Comparison of ENCODE assay signal across 15 mouse cellular contexts in the genomic region with DNA sequence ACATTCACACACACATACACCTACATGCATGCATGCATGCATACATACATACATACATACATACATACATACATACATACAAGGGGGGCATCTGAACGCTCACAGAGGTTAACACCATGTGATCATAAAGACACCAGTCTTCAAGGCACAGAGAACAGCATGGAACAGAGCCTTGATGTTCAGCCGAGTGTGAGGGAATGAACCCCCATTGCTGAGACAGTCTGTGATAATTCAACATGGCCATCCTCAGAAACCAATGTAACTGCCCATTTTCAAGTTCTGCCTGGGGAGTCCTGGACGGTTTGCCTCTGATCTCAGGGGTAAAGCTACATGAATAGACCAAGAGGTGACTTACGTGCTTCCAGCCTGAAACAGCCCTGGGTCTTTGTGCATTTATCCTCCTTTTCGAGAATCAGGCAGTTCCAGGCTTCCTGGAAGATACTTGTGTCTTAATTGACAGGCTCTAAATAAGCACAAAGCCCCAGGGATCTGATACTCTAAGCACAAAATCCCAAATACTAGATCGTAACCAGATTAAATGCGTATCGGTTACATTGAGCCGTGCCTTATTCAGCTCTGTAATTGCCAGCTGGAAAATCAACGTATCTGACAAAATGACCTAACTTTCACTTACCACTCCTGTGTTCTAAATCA.
DNase-seq lines count a peak whose midpoint lies in the region; ATAC-seq lines count a peak whose summit lies in the region.
"Had no signal": no experiment of that assay in that cellular context is flagged by ENCODE, and none has a peak within 500 bp of the region (broad histone marks: within the 10 kb centered on the region; RNA-seq: fewer than 3 reads in every experiment).

No protein-coding gene starts in this region.

- 63% methylated on average over 10 of the region's 10 CpGs for WGBS in forebrain, embryonic 11.5 days
- WGBS in forebrain, embryonic 16.5 days: 51% methylated on average over 10 of the region's 10 CpGs
- WGBS in neural tube, embryonic 13.5 days: 45% methylated on average over 10 of the region's 10 CpGs
- 83% methylated on average over 10 of the region's 10 CpGs for WGBS in limb, embryonic 10.5 days

- no peak for ATAC-seq in forebrain, embryonic 11.5 days (replicated peaks; ENCODE audit: low FRiP score)
- ATAC-seq in forebrain, embryonic 16.5 days: no peak
- ATAC-seq in neural tube, embryonic 13.5 days (ENCODE audit: low read depth): no peak

- no peaks in the 10 kb centered on the region for H3K9me3 ChIP-seq in forebrain, embryonic 11.5 days (ENCODE audit: control insufficient read depth, low read length)
- no peaks in the 10 kb centered on the region for H3K9me3 ChIP-seq in forebrain, embryonic 16.5 days (ENCODE audit: control insufficient read depth, low read length)
- no peaks in the 10 kb centered on the region for H3K9me3 ChIP-seq in neural tube, embryonic 13.5 days
- no peaks in the 10 kb centered on the region for H3K9me3 ChIP-seq in limb, embryonic 10.5 days (replicated peaks)
- H3K9me3 ChIP-seq: heart, embryonic 10.5 days had no signal

- H3K4me3 ChIP-seq in forebrain, embryonic 11.5 days (ENCODE audit: low read depth, low read length): no peak overlapping the region
- H3K4me3 ChIP-seq in forebrain, embryonic 16.5 days (replicated peaks; ENCODE audit: low read length): no peak overlapping the region
- H3K4me3 ChIP-seq in neural tube, embryonic 13.5 days: no peak overlapping the region
- H3K4me3 ChIP-seq in limb, embryonic 10.5 days: no peak overlapping the region
- H3K4me3 ChIP-seq: heart, embryonic 10.5 days had no signal

- no peak overlapping the region for H3K4me2 ChIP-seq in forebrain, embryonic 11.5 days (ENCODE audit: low read depth, low read length, severe bottlenecking)
- H3K4me2 ChIP-seq in forebrain, embryonic 16.5 days (ENCODE audit: low read length): no peak overlapping the region
- no peak overlapping the region for H3K4me2 ChIP-seq in neural tube, embryonic 13.5 days

- no peaks in the 10 kb centered on the region for H3K36me3 ChIP-seq in forebrain, embryonic 11.5 days (ENCODE audit: control insufficient read depth, insufficient read depth, low read length)
- no peaks in the 10 kb centered on the region for H3K36me3 ChIP-seq in forebrain, embryonic 16.5 days (ENCODE audit: control insufficient read depth, insufficient read depth)
- H3K36me3 ChIP-seq in neural tube, embryonic 13.5 days: no peaks in the 10 kb centered on the region
- no peaks in the 10 kb centered on the region for H3K36me3 ChIP-seq in limb, embryonic 10.5 days
- H3K36me3 ChIP-seq: heart, embryonic 10.5 days had no signal

- no peaks in the 10 kb centered on the region for H3K27me3 ChIP-seq in forebrain, embryonic 11.5 days (ENCODE audit: control insufficient read depth, insufficient read depth, low read length)
- H3K27me3 ChIP-seq in forebrain, embryonic 16.5 days (replicated peaks; ENCODE audit: control insufficient read depth, insufficient read depth, low read length): no peaks in the 10 kb centered on the region
- H3K27me3 ChIP-seq in neural tube, embryonic 13.5 days: no peaks in the 10 kb centered on the region; the same call in 1 of the 2 replicates
- 0 out of 2 replicates have a peak, but pooled peaks cover 5% of the 10 kb centered on the region for H3K27me3 ChIP-seq in limb, embryonic 10.5 days (ENCODE audit: low read depth, poor library complexity, severe bottlenecking)

- DNase-seq in forebrain, embryonic 11.5 days (ENCODE audit: low spot score): peak; percentile 20
- no peak for DNase-seq in neural tube, embryonic 10.5 days (ENCODE audit: extremely low spot score, low spot score)
- DNase-seq in limb, embryonic 10.5 days (ENCODE audit: low spot score): no peak
- DNase-seq in MN1 (ENCODE audit: low spot score): no peak
- no peak for DNase-seq in adrenal gland, adult 2 months
- DNase-seq: adrenal gland, postnatal 14 days; B cell, adult 2 months; cerebellum, adult 2 months; gastrocnemius, postnatal 25 days; heart, postnatal 14 days; thymus, postnatal 25 days had no signal

- no peak overlapping the region for H3K9ac ChIP-seq in forebrain, embryonic 11.5 days (ENCODE audit: low read length)
- no peak overlapping the region for H3K9ac ChIP-seq in forebrain, embryonic 16.5 days (replicated peaks; ENCODE audit: low read depth, low read length)
- H3K9ac ChIP-seq in neural tube, embryonic 13.5 days: no peak overlapping the region
- H3K9ac ChIP-seq: liver, embryonic 14.5 days had no signal

- peaks cover 8% of the 10 kb centered on the region; the same call in 1 of the 2 replicates for H3K4me1 ChIP-seq in forebrain, embryonic 11.5 days (replicated peaks; ENCODE audit: control insufficient read depth, insufficient read depth, low read length)
- H3K4me1 ChIP-seq in forebrain, embryonic 16.5 days (replicated peaks; ENCODE audit: control insufficient read depth, insufficient read depth, low read length): peaks cover 11% of the 10 kb centered on the region
- peaks cover 41% of the 10 kb centered on the region for H3K4me1 ChIP-seq in neural tube, embryonic 13.5 days (replicated peaks)
- H3K4me1 ChIP-seq in limb, embryonic 10.5 days: peaks cover 87% of the 10 kb centered on the region

- no peak overlapping the region for H3K27ac ChIP-seq in forebrain, embryonic 11.5 days (ENCODE audit: low read depth, low read length)
- no peak overlapping the region for H3K27ac ChIP-seq in forebrain, embryonic 16.5 days (ENCODE audit: low read length)
- H3K27ac ChIP-seq in neural tube, embryonic 13.5 days (replicated peaks): 0 out of 2 replicates have a peak overlapping the region, but pooled peaks have one; percentile 20
- H3K27ac ChIP-seq in limb, embryonic 10.5 days: peak overlapping the region; percentile 64; the same call in 1 of the 2 replicates
- H3K27ac ChIP-seq: liver, embryonic 14.5 days had no signal

Comparison
In these comparisons a context has a peak if more than half of its experiments do, and no peak if none do; other contexts are left out.
1. H3K27ac ChIP-seq: peak in neural tube, embryonic 13.5 days (single experiment) and limb, embryonic 10.5 days (single experiment); none in forebrain, embryonic 11.5 days (single experiment) and forebrain, embryonic 16.5 days (single experiment).